Mouse (Mus musculus) layer of hippocampus, adult 2 months (tissue): Measurements from ENCODE around the gene Olfr143. TPM values are rescaled to one million over a fixed set of nuclear protein-coding genes. Genes with fewer than 3 reads are reported as not detected.

Experiments
- DNase-seq, 2 experiments: peaks; one replicate each; pipeline ENCODE4 v3.0.0; 2022; ENCODE audit warnings: low spot score in 2 of 2
- H3K27ac ChIP-seq: fragments of 200-600 bp; 2 replicates; pipeline ENCODE4 v1.8.1; 2022
- H3K4me3 ChIP-seq: fragments of 200-600 bp; 2 replicates; pipeline ENCODE4 v1.8.1; 2022; ENCODE audit warnings: mild to moderate bottlenecking
- CTCF ChIP-seq: fragments of 200-600 bp; conservative IDR thresholded peaks from 2 replicates; pipeline ENCODE4 v1.8.1; 2022; ENCODE audit warnings: antibody characterized with exemption, mild to moderate bottlenecking, moderate library complexity
- long read RNA-seq, 2 experiments: library from polyadenylated mRNA; stranded (forward); transcript quantifications; one replicate each; pipeline ENCODE4 v2.0.0; 2021; ENCODE audit warnings: borderline mapping rate in 2 of 2
- total RNA-seq, 2 experiments: library from RNA; stranded (reverse); gene quantifications; 2 replicates each; pipeline ENCODE4 v1.2.3; 2021

Gene Olfr143
- not detected for total RNA-seq
- long read RNA-seq, experiment 1: 0 reads
- long read RNA-seq, experiment 2: 0 reads

DNA sequence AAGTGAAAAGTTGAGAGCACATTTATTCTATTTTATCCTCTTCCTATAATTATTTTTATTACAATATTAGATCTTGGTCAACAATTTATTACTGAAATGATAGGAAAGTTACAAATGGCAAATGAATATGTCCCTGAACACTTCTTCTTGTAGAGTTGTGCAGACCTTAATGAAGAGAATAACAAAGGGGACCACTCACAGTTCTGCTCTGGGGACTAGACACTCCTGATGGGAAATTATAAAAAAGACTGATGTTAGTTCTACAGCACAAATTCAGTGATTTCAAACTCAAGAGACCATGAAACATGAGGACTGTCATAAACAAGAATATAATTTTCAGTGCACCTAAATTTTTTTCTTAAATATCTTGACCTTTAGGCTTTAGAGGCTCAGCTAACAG, at the start of gene Olfr143:
Olfr143 (plus strand) TSS at position 301 of the 400 bp plus-strand sequence.
- no peak for TF ChIP-seq CTCF
- no peak for DNase-seq
- no peak within 1 kb of the TSS for H3K27ac ChIP-seq
- no peak within 1 kb of the TSS for H3K4me3 ChIP-seq

DNA sequence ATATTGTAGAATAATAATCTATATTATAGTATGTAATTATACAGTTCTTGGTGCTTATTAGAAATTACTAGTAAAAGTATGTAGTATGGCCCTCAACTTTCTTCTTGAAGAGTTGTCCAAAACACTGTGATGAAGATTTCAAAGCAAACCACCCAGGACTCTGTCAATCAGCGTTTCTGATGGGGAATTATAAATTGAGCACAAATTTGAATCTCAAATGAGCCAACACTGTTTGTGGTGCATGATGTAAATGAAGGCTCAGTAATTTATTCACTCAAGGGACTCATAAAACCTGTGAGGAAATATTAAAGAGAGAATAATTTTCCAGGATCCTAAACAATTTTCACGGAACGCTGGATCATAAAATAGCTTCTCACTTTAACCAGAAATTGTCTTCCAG, 44.5 kb upstream of the Olfr143 start, which contains the start of gene Olfr893:
Olfr893 (plus strand) TSS at position 301 of the 400 bp plus-strand sequence.
- no peak for TF ChIP-seq CTCF
- Histone ChIP-seq H3K27ac (no peak within 1 kb of the TSS), H3K4me3 (no peak within 1 kb of the TSS)
- DNase-seq: no peak

DNA sequence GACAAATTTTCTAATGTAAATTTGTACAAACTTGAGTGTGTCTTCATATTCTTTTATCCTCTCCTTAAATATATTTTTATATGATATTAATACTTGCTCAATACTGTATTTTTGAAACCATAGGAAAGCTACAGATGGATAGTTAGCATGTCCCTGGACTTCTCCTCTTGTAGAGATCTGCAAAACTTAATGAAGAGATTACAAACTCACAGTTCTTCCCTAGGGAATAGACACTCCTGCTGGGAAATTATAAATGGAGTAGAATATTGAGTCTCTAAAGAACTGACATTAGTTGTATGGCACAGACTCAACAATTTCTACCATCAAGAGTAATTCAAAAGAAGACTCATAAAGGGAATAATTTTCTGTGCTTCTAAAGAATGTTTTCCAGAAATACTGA, 34.8 kb upstream of the Olfr143 start, which contains the start of gene Olfr894:
Olfr894 (plus strand) TSS at position 301 of the 400 bp plus-strand sequence.
- H3K4me3 ChIP-seq: no peak within 1 kb of the TSS
- no peak within 1 kb of the TSS for H3K27ac ChIP-seq
- no peak for DNase-seq
- TF ChIP-seq CTCF: no peak

DNA sequence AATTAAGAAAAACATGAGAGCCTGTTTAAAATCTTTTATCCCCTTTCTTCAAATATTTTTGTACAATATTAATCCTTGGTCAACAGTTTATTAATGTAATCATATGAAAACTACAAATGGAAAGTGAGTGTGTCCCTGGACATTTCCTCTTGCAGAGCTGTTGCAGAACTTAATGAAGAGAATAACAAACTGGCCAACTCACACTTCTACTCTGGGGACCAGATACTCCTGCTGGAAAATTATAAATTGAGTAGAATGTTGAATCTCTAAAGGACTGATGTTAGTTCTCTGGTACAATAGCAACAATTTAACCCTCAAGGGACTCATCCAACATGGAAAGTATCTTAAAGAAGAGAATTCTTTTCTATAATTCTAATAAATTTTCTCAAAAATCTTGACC, 15.0 kb downstream of the Olfr143 start, which contains the start of gene Olfr895:
Olfr895 (plus strand) TSS at position 301 of the 400 bp plus-strand sequence.
- Histone ChIP-seq H3K27ac (no peak within 1 kb of the TSS), H3K4me3 (no peak within 1 kb of the TSS)
- DNase-seq: no peak
- TF ChIP-seq CTCF: no peak

DNA sequence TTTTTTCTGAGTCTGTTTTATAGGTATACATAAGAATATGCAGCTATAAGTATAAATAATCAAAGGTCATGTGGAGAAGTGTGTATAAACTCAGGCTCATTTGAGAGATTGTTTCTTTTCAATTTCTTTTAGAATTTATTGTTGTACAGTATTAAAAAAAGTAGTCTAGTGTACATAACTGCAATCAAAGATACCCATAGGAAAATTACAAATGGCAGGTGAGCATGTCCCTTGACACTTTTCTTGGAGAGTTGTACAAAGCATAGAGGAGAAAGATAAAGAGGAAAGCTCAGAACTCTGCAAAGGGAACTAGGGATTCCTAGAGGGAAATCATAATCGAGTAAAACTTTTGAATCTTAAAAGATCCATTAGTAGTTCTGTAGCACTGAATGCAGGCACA, 38.2 kb downstream of the Olfr143 start, which contains the start of gene Olfr896-ps1:
Olfr896-ps1 (plus strand) TSS at position 301 of the 400 bp plus-strand sequence.
- no peak for DNase-seq
- no peak within 1 kb of the TSS for H3K4me3 ChIP-seq
- no peak for TF ChIP-seq CTCF

More for the DNA sequence above, 38.2 kb downstream of the Olfr143 start, which contains the start of gene Olfr896-ps1:
- no peak within 1 kb of the TSS for H3K27ac ChIP-seq

Other genes with a start within 250 kb of the Olfr143 start
- gene Olfr883, start 227.0 kb upstream of the Olfr143 start, total RNA-seq: not detected
- not detected for gene Olfr884, start 206.2 kb upstream of the Olfr143 start, total RNA-seq
- not detected for gene Olfr885, start 191.5 kb upstream of the Olfr143 start, total RNA-seq
- gene Olfr887, start 168.7 kb upstream of the Olfr143 start, total RNA-seq: not detected
- not detected for gene Olfr888, start 144.6 kb upstream of the Olfr143 start, total RNA-seq
- gene Olfr889, start 137.6 kb upstream of the Olfr143 start, total RNA-seq: not detected
- not detected for gene Olfr890, start 110.3 kb upstream of the Olfr143 start, total RNA-seq
- gene Olfr891, start 72.0 kb upstream of the Olfr143 start, total RNA-seq: not detected
- gene Olfr893, start 44.4 kb upstream of the Olfr143 start, total RNA-seq: not detected
- not detected for gene Olfr894, start 34.7 kb upstream of the Olfr143 start, total RNA-seq
- not detected for gene Olfr895, start 15.1 kb downstream of the Olfr143 start, total RNA-seq
- not detected for gene Olfr896-ps1, start 38.3 kb downstream of the Olfr143 start, total RNA-seq
- not detected for gene Olfr25, start 76.3 kb downstream of the Olfr143 start, total RNA-seq
- not detected for gene Olfr898, start 95.6 kb downstream of the Olfr143 start, total RNA-seq
- not detected for gene Olfr250, start 114.1 kb downstream of the Olfr143 start, total RNA-seq
- not detected for gene Olfr251, start 124.3 kb downstream of the Olfr143 start, total RNA-seq
- not detected for gene Olfr147, start 148.9 kb downstream of the Olfr143 start, total RNA-seq
- gene Olfr901, start 176.7 kb downstream of the Olfr143 start, total RNA-seq: not detected
- gene Olfr902, start 194.9 kb downstream of the Olfr143 start, total RNA-seq: not detected
- gene Olfr904, start 210.4 kb downstream of the Olfr143 start, total RNA-seq: not detected
- not detected for gene Olfr905, start 218.3 kb downstream of the Olfr143 start, total RNA-seq
- not detected for gene Olfr906, start 234.3 kb downstream of the Olfr143 start, total RNA-seq
- not detected for gene Olfr907, start 243.0 kb downstream of the Olfr143 start, total RNA-seq